Mouse (Mus musculus): ENCODE data around the gene Fam78a. TPM values are rescaled to one million over a fixed set of nuclear protein-coding genes. Genes with fewer than 3 reads are reported as not detected.

Fam78a gene
- polyA plus RNA-seq, 1 experiment from 2014 or later, result 0.46 TPM

DNA sequence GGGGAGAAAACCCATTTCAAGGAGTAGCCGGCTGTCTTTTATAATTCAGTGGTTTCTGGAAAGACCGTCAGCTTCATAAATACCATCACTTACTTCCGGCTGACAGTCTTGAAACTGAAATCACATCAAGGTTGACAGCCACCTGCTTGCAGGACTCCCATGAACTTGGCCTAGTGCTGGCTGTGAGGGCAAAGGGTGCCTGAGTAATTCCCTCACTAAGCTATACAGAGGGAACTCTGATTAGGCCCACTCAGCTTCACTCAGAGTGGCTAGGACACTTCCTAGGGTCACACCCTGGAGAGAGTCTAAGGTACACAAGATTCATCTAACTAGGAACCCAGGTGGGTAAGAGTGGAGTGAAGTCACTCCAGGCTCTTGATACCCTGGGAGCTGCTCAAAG, 4.0 kb downstream of the Fam78a start:
- no peaks in the 10 kb centered on the region for H3K36me3 ChIP-seq (ENCODE audit: control insufficient read depth, insufficient read depth, low read length)
- no peak for ATAC-seq (ENCODE audit: low FRiP score, low TSS enrichment)
- H3K4me2 ChIP-seq (replicated peaks; ENCODE audit: low read depth), result no peak overlapping the region

DNA sequence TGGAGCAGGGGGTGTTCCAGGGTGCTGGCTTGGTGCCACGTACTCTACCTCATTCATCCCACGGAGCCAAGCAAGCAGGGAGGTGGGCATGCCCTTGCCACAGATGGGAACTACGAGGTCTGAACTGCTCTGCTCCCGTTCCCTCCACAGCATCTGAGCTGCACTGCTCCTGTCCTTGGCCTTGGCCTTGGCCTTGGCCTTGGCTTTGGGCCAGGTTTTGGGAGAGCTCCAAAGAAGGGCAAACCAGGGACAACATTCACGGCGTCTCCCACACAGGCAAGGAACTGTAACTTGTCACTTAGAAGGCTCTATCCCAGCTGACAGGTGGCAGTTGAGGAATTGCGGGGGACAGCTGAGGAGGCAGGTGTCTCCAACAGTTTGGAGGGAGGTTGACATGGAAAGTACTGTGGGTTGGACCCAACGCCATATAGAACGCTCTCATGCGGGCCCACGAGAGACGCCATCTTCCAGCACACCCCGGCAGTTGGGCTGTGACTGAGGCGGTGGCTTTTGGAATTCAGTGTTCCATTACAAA, 5.4 kb downstream of the Fam78a start:
- no peak for DNase-seq (ENCODE audit: low spot score)
- Histone ChIP-seq H3K27me3 (ENCODE audit: control insufficient read depth, insufficient read depth, low read length) (peaks cover 8% of the 10 kb centered on the region; the same call in 1 of the 2 replicates), H3K36me3 (ENCODE audit: control insufficient read depth, insufficient read depth, low read length) (no peaks in the 10 kb centered on the region), H3K4me3 (ENCODE audit: low read depth, low read length) (no peak overlapping the region), H3K4me1 (replicated peaks; ENCODE audit: control insufficient read depth, insufficient read depth) (peaks cover 2% of the 10 kb centered on the region; the same call in 1 of the 2 replicates), H3K4me2 (replicated peaks; ENCODE audit: low read depth) (no peak overlapping the region), H3K9me3 (ENCODE audit: control insufficient read depth, low read length) (no peaks in the 10 kb centered on the region), H3K9ac (ENCODE audit: low read length) (no peak overlapping the region), H3K27ac (replicated peaks) (no peak overlapping the region)
- ATAC-seq (ENCODE audit: low FRiP score, low TSS enrichment), result no peak
- WGBS, result 89% methylated on average over 14 of the region's 14 CpGs
- TF ChIP-seq EP300 (optimal IDR thresholded peaks at IDR 0.05) (no peak), CTCF (IDR thresholded peaks at IDR 0.05; ENCODE audit: low read depth) (no peak)

More for the DNA sequence above, 4.0 kb downstream of the Fam78a start:
- 73% methylated on average over 3 of the region's 3 CpGs for WGBS
- Histone ChIP-seq H3K27ac (replicated peaks) (no peak overlapping the region), H3K9ac (ENCODE audit: low read length) (no peak overlapping the region), H3K27me3 (ENCODE audit: control insufficient read depth, insufficient read depth, low read length) (peaks cover 8% of the 10 kb centered on the region; the same call in 1 of the 2 replicates), H3K4me3 (ENCODE audit: low read depth, low read length) (no peak overlapping the region), H3K4me1 (replicated peaks; ENCODE audit: control insufficient read depth, insufficient read depth) (peaks cover 2% of the 10 kb centered on the region; the same call in 1 of the 2 replicates), H3K9me3 (ENCODE audit: control insufficient read depth, low read length) (no peaks in the 10 kb centered on the region)
- DNase-seq (ENCODE audit: low spot score), result no peak
- no peak for TF ChIP-seq EP300 (optimal IDR thresholded peaks at IDR 0.05)
- no peak for TF ChIP-seq CTCF (IDR thresholded peaks at IDR 0.05; ENCODE audit: low read depth)

DNA sequence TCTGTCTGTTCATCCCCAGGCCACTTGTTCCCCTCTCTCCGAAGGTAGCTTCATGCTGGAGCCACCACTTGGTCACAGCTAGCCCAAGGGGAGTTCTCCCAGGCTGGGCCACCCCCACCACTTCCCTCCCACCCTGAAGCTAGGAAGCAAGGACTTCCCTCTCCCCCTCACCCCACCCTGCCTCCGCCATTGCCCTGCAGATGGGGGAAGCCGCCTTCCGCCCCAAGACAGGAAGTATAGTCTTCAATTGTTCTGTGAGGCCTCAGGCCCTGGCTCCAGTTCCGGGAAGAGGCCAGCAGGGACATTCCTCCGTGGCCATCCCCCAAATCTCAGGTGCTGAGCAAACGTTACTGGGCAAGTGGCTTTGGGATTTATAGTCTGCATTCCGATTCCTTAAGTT, 6.1 kb downstream of the Fam78a start:
- TF ChIP-seq CTCF (IDR thresholded peaks at IDR 0.05; ENCODE audit: low read depth), result peak; percentile 4; the same call in 1 of the 2 replicates
- no peak for TF ChIP-seq EP300 (optimal IDR thresholded peaks at IDR 0.05)
- WGBS, result 47% methylated on average over 8 of the region's 8 CpGs
- no peak for DNase-seq (ENCODE audit: low spot score)
- no peak overlapping the region for H3K27ac ChIP-seq (replicated peaks)
- no peak overlapping the region for H3K4me3 ChIP-seq (ENCODE audit: low read depth, low read length)
- ATAC-seq (ENCODE audit: low FRiP score, low TSS enrichment), result no peak
- no peaks in the 10 kb centered on the region for H3K36me3 ChIP-seq (ENCODE audit: control insufficient read depth, insufficient read depth, low read length)
- H3K27me3 ChIP-seq (ENCODE audit: control insufficient read depth, insufficient read depth, low read length), result peaks cover 8% of the 10 kb centered on the region; the same call in 1 of the 2 replicates
- H3K9me3 ChIP-seq (ENCODE audit: control insufficient read depth, low read length), result no peaks in the 10 kb centered on the region
- no peaks in the 10 kb centered on the region for H3K4me1 ChIP-seq (replicated peaks; ENCODE audit: control insufficient read depth, insufficient read depth)
- no peak overlapping the region for H3K9ac ChIP-seq (ENCODE audit: low read length)
- no peak overlapping the region for H3K4me2 ChIP-seq (replicated peaks; ENCODE audit: low read depth)

DNA sequence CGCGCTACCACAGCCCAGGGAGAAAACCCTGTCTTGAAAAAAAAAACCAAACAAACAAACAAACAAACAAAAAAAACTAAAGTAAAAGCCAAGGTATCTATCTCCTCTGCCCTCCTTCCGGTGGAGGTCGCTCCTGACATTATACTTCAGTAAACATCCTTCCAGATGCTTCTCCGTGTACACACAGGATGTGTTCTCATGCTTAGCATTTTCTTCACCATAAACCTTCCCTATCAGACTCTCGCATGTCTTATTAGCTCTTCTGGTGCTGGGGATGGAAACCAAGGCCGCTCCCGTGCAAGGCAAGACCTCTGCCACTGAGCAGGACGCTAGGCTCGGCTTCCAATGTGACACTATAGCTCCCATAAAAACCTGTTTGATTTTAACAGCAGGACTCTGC, 6.9 kb downstream of the Fam78a start:
- no peak overlapping the region for H3K4me2 ChIP-seq (replicated peaks; ENCODE audit: low read depth)
- WGBS, result 77% methylated on average over 10 of the region's 10 CpGs
- H3K4me3 ChIP-seq (ENCODE audit: low read depth, low read length), result no peak overlapping the region
- peaks cover 7% of the 10 kb centered on the region; the same call in 1 of the 2 replicates for H3K27me3 ChIP-seq (ENCODE audit: control insufficient read depth, insufficient read depth, low read length)
- ATAC-seq (ENCODE audit: low FRiP score, low TSS enrichment), result no peak
- H3K36me3 ChIP-seq (ENCODE audit: control insufficient read depth, insufficient read depth, low read length), result no peaks in the 10 kb centered on the region
- no peak for DNase-seq (ENCODE audit: low spot score)
- H3K4me1 ChIP-seq (replicated peaks; ENCODE audit: control insufficient read depth, insufficient read depth), result no peaks in the 10 kb centered on the region
- H3K9ac ChIP-seq (ENCODE audit: low read length), result no peak overlapping the region
- no peak for TF ChIP-seq EP300 (optimal IDR thresholded peaks at IDR 0.05)
- no peaks in the 10 kb centered on the region for H3K9me3 ChIP-seq (ENCODE audit: control insufficient read depth, low read length)
- no peak overlapping the region for H3K27ac ChIP-seq (replicated peaks)

DNA sequence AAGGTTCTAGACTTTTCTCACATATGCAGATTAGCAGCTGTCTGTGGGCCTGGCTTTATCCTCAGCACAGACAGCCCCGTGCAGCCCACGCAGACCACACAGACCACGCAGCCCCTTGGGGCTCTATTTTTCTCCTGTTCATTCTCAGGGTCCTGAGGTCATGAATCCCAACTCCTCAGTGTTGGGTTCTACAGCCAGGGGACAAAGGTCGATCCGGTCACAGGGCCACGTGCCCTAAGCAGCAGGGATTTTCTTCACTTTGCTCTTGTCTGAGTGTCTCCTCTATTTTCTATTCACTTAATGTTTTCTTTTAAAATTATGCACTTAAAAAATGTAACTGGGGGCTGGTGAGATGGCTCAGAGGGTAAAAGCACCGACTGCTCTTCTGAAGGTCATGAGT, 9.3 kb downstream of the Fam78a start:
- Histone ChIP-seq H3K4me2 (replicated peaks; ENCODE audit: low read depth) (no peak overlapping the region), H3K27ac (replicated peaks) (no peak overlapping the region), H3K9ac (ENCODE audit: low read length) (no peak overlapping the region), H3K9me3 (ENCODE audit: control insufficient read depth, low read length) (no peaks in the 10 kb centered on the region), H3K27me3 (ENCODE audit: control insufficient read depth, insufficient read depth, low read length) (no peaks in the 10 kb centered on the region), H3K4me3 (ENCODE audit: low read depth, low read length) (no peak overlapping the region), H3K36me3 (ENCODE audit: control insufficient read depth, insufficient read depth, low read length) (no peaks in the 10 kb centered on the region), H3K4me1 (replicated peaks; ENCODE audit: control insufficient read depth, insufficient read depth) (no peaks in the 10 kb centered on the region)
- DNase-seq (ENCODE audit: low spot score) (no peak), ATAC-seq (ENCODE audit: low FRiP score, low TSS enrichment) (no peak)
- no peak for TF ChIP-seq CTCF (IDR thresholded peaks at IDR 0.05; ENCODE audit: low read depth)
- TF ChIP-seq EP300 (optimal IDR thresholded peaks at IDR 0.05), result no peak
- 74% methylated on average over 7 of the region's 7 CpGs for WGBS

DNA sequence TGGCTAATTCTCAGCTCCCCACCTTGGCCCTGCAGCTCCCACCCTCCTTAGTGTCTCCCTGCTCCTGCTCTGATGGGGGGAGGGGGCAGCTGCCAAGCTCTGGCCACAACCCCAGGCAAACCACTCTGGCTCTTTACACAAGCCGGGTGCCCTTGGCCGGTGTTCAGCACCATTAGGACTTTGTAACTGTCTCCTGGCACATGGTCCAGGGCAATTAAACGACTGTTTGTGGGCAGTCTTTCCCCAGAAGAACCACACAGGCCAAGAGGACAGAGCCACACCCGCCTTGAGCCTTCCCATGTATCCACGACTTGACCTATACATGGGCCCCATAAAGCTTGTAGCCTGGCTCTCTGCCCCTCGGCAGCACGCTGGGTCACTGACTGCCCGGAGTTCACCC, 10.3 kb downstream of the Fam78a start:
- TF ChIP-seq EP300 (optimal IDR thresholded peaks at IDR 0.05) (no peak), CTCF (IDR thresholded peaks at IDR 0.05; ENCODE audit: low read depth) (no peak)
- DNase-seq (ENCODE audit: low spot score) (no peak), ATAC-seq (ENCODE audit: low FRiP score, low TSS enrichment) (no peak)
- no peak overlapping the region for H3K27ac ChIP-seq (replicated peaks)
- no peaks in the 10 kb centered on the region for H3K4me1 ChIP-seq (replicated peaks; ENCODE audit: control insufficient read depth, insufficient read depth)
- H3K4me3 ChIP-seq (ENCODE audit: low read depth, low read length), result no peak overlapping the region
- H3K9me3 ChIP-seq (ENCODE audit: control insufficient read depth, low read length), result no peaks in the 10 kb centered on the region
- WGBS, result 52% methylated on average over 8 of the region's 8 CpGs
- H3K4me2 ChIP-seq (replicated peaks; ENCODE audit: low read depth), result no peak overlapping the region
- H3K27me3 ChIP-seq (ENCODE audit: control insufficient read depth, insufficient read depth, low read length), result no peaks in the 10 kb centered on the region
- H3K9ac ChIP-seq (ENCODE audit: low read length), result no peak overlapping the region
- no peaks in the 10 kb centered on the region for H3K36me3 ChIP-seq (ENCODE audit: control insufficient read depth, insufficient read depth, low read length)
